Mouse (Mus musculus) kidney, adult 2 months (tissue): ENCODE data around the gene Gpr107.

ENCODE experiments used
- CTCF ChIP-seq: fragments of 200-500 bp; conservative IDR thresholded peaks from 2 replicates; pipeline ENCODE4 v1.5.1; 2011; ENCODE audit warnings: low read depth, mild to moderate bottlenecking, control low read depth, low read length, moderate library complexity, mixed read lengths; ENCODE audit not compliant: insufficient read depth, insufficient read length
- POLR2A ChIP-seq: fragments of 200-500 bp; IDR thresholded peaks from one replicate; pipeline ENCODE4 v1.6.1; 2011; ENCODE audit warnings: low read depth, low read length, control low read depth

DNA sequence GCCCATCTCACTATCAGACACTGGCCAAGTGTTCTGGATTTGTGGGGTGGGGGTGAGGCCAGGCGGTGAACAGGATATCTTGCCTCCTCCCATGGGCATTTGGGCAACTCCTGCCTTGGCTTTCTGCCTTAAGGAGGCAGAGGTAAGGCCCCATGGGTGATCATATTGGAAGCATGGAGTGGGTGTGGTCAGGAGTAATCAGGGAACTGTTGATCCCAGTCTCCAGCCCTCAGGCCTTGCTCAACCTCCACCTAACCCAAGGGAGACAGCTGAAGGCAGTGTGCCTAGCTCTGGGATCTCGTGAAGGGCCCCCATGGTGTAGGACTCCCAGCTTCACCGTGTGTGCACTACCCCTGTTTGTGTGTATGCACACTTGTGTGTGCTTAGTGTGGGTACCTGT, 102.7 kb downstream of the Gpr107 start:
- TF ChIP-seq CTCF: no peak
- no peak for TF ChIP-seq POLR2A
